Mouse (Mus musculus): ENCODE results near the gene Gm8113.
"Not testable (repeated sequence)": the region's sequence is repeated elsewhere in the genome, so short reads cannot be mapped to it uniquely, and the experiment has no call there.

The Gm8113 gene

DNA sequence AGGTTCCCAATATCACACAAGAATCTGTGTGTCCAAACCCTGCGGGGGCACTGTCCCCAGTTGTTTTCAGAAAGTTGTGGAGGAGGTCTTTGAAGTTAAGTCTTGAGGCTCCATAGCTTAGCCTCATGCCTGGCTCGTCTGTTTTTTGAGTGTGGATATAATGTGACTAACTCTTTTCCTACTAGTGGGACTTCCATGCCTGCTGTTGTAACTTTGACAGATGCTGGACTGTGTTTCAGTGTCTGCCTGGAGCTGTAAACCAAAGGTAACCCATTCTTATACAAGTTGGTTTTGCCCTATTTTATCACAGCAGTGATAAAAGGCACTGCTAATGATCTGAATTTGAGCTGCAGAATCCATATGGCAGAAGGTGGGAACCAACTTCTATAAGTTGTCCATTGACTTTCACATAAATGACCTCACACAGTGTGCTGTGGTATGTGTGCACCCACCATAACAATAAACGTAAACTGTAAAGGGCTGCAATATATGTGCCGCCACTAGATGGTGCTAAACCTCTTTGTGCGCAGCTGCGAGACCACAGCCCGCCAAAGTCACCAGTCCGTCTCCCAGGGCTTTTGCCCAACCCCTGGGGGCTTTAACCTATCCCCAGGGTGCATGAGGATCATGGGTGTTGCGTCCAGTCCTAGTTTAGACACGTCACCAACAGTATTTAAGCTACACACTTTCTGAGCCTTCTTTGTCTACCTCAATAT lies at the start of gene Gm8113:
Gene Gm8113, plus strand, starts transcription at position 703 of the 716 bp plus-strand sequence.
- in situ Hi-C loops (cut with MboI, MseI) = loop anchor here (5.0 kb wide), 1 partner anchor 53 kb away; no protein-coding TSS in a partner anchor

DNA sequence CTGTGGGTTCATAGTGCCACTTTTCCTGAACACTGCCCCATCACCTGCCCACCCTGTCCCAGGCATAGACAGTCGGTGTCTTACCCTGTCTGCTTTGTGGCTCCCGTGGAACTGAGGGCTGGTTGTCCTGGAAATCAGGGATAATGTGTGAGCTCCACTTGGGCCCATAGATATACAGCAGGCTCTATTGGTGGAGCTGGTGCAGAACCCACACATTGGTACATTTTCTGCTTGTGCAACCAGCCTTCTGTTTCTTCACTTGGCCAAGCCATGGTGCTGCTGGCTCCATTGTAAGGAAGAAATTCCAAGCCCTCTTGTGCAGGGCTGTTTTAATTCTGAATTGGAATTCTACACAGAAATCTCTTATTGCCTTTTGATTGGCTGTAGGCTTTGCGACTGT lies 49.8 kb upstream of the Gm8113 start, which contains the start of gene Ear1:
Gene Ear1, minus strand, starts transcription at position 101 of the 400 bp plus-strand sequence.
- in situ Hi-C loops (cut with MboI, MseI) = not testable (repeated sequence)

DNA sequence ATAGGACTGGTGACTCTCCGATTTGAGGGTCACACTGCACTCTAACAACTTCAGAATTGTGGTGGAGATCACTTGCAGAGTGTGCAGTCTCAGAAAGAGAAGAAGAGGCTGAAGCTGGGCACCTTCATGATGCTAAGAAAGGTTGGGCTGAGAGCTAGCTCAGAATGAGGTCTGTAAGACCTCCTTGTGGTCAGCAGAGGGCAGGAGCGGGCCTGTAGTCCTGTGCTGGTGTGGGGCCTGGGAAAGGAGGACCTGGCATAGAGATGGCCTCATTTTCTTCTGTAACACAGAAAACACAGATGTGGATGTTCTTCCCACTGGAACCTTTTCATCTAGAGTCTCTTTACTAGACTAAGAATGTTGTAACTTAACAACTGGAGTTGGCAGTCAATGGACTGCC lies 47.4 kb upstream of the Gm8113 start:
- in situ Hi-C loops (cut with MboI, MseI) = not testable (repeated sequence)

DNA sequence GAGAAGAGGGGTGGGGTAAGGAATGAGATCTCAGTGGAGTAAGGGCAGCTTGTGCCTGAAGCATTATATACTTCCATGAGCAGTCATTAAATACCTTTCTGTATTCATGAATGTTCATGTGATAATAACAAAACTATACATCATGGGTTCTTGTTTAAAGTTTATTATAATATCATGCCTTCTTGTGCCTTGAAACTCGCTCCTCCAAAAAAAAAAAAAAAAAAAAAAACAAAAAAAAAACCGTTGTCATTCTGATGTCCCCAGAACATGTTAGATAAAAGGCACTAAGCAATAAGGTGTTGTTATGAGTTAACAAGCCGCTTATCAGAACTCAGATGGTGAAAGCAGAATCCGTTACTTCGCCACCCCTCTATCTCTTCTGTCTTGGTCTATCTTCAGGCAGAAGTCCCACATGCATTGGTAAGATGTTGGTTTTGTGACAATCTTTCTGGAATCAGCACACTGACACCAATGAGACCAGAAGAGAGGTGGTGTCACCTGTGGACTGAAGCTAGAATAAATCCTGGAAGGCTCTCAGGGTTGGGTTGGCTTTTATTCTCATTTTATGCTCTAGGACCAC lies 45.1 kb upstream of the Gm8113 start:
- in situ Hi-C loops (cut with MboI, MseI) = not testable (repeated sequence)

DNA sequence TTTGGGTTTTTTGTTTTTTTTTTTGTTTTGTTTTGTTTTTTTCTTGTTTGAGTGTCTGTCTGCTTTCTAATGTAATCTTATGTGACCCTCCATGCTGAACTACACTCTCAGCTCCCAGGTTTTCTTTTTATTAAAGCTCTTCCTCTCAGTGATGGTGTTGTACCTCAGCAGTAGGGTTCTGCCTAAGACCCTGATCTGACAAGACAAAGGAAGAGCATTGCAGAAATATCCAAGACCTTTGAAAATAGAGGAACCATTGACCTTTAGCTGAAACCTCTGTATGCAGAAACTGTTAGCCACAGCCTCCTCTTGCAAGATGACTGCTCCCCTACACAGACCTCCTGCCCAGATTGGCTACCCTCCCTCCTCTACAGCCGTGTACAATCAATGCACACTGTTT lies 39.0 kb upstream of the Gm8113 start:
- in situ Hi-C loops (cut with MboI, MseI) = loop anchor here (5.0 kb wide), 2 partner anchors 54 to 206 kb away; no protein-coding TSS in a partner anchor

DNA sequence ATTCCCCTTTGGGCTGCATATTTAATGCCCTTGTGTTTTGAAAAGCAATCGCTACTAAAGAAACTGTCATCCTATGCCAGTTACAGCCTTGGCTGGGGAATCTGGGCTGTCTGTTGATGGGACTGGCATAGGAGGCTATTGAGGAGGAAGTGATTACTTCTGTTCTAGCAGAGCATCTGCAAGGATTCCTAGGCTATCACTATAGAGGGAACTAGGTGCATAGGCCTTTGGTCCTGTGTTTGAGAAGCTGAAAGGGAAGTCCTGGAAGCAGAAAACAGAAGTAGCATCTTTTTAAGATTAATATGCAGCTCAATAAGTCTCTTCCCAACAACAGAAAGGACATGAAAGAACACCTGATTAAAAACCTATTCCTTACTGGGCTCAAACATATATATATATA lies 33.9 kb upstream of the Gm8113 start:
- in situ Hi-C loops (cut with MboI, MseI) = not testable (repeated sequence)

DNA sequence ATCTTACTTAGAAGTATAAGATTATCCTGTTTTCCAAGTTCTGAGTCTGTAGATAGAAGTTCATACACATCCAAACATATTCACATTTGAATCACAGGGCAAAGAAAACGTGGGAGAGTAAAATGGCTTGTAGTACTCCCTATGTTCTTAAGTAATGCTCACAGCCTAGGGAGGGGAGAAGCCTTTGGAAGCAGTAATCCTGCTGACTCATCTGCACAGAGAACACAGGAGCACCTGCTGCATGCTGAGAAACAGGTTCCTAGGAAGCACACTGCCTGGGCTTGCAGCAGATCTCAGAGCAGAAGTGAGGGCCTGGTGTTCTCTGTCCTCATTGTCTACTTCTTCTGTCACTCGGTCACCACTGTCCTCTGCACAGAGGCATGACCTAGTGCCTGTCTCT lies 29.8 kb upstream of the Gm8113 start:
- in situ Hi-C loops (cut with MboI, MseI) = not testable (repeated sequence)

DNA sequence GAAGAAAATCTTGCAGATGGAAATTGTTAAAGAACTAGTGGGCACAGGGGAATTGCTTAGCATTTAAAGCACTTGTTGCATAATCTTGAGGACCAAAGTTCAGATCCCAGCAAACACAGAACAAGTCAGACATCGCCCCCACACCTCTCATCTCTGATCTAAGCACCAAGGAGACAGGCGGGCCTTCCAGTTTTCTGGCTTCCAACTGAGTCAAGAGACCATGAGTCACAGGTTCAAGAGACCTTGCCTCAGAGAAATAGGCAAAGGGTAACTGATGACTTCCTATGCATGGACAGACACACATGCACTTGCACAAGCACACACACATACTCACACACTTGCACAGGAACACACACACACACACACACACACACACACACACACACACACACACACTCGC lies 26.6 kb upstream of the Gm8113 start:
- in situ Hi-C loops (cut with MboI, MseI) = not testable (repeated sequence)

DNA sequence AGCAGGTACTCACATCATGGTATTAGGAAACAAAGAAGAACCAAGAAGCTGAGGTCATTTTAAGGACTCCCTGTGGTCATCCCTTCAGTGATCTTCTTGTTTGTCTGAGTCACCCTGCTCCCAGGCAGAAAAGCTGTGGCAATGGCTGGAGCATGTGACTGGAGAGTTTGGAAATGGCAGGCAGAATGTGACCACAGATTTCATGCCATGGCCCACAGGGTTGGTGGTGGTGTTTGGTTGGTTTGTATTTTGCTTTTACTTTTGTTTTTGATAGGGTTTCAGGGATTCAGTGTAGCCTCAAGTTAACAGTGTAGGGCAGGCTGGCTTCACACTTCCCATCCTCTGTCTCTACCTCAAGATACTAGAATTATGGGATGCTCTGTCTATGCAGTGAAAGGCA lies 7.0 kb upstream of the Gm8113 start:
- in situ Hi-C loops (cut with MboI, MseI) = not testable (repeated sequence)

DNA sequence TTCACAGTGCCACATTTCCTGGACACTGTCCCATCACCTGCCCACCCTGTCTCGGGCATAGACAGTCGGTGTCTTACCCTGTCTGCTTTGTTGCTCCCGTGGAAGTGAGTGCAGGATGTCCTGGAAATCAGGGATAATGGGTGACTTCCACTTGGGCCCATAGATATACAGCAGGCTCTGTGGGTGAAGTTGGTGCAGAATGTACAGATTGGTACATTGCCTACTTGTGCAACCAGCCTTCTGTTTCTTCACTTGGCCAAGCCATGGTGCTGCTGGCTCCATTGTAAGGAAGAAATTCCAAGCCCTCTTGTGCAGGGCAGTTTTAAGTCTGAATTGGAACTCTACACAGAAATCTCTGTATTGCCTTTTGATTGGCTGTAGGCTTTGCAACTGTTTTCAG lies 1.7 kb upstream of the Gm8113 start, which contains the start of gene Ear10:
Gene Ear10, minus strand, starts transcription at position 101 of the 400 bp plus-strand sequence.
- in situ Hi-C loops (cut with MboI, MseI) = loop anchor here (5.0 kb wide), 1 partner anchor 51 kb away; no protein-coding TSS in a partner anchor

DNA sequence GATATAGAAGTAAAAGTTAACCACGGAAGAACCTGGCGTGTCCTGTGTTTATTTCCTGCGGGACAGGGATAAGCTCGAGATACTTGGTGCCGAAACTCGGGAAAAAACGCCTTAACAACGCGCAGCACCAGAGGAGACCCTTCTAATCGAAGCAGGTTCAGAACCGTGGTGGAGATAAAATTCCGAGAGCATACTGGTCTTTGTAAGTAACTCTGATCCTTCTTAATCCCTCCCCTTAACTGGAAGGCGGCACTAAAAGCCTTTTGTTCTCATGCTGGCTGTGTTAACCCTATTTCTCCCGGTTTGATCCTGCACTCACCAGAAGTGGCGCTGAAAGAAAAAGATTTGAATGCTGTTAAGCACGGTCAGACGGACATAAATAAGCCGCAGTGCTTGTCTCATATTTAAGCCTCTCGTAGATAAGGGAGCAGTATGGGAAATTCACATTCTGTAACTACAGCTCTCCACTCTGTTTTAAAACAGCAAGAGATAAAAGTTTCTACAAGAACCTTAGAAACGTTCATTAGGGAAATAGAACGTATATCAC lies 287 bp downstream of the Gm8113 start:
- in situ Hi-C loops (cut with MboI, MseI) = not testable (repeated sequence)

DNA sequence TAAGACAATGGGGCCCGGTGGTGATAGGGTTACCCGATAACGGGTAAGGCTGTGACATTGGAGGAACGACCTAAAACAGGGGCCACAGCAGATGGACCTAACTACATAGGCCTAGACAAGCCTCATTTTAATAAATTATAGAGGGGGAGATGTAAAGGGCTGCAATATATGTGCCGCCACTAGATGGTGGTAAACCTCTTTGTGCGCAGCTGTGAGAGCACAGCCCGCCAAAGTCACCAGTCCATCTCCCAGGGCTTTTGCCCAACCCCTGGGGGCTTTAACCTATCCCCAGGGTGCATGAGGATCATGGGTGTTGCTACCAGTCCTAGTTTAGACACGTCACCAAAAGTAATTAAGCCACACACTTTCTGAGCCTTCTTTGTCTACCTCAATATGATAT lies 7.8 kb downstream of the Gm8113 start:
- in situ Hi-C loops (cut with MboI, MseI) = loop anchor here (5.0 kb wide), 1 partner anchor 44 kb away; no protein-coding TSS in a partner anchor

DNA sequence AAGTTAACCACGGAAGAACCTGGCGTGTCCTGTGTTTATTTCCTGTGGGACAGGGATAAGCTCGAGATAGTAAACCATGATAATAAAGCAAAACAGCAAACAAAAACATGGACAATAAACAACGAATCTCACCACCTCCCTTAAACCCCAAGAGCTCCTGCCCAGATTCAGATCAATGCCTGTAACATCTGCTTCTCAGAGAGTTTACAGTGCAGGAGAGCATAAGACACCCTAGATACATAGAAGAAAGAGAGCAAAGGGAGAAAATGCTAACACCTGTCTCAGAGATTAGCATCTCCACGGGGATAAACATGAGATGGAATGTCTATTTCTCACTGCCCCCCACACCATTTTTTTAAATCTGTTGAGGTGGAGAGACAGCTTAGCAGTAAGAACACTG lies 8.2 kb downstream of the Gm8113 start:
- in situ Hi-C loops (cut with MboI, MseI) = loop anchor here (5.0 kb wide), 1 partner anchor 44 kb away; no protein-coding TSS in a partner anchor

DNA sequence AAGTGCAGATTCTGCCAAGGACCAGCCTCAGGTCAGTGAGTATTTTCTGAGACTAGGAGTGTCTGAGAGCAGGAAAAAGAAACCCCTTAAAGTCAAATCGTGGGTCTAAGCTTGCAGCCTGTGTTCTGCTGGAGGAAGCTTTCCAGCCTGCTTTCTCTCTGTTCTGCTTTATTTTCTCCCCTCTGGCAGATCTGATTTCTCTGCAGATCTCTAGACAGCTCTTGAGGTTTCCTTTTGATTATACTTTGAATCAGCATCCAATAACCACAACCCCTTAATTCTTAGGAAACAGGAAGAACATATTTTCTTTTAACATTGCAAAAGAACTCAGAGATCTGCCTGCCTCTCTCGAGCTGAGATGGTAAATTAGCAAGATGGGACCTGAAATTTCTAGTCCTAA lies 28.2 kb downstream of the Gm8113 start:
- in situ Hi-C loops (cut with MboI, MseI) = not testable (repeated sequence)

DNA sequence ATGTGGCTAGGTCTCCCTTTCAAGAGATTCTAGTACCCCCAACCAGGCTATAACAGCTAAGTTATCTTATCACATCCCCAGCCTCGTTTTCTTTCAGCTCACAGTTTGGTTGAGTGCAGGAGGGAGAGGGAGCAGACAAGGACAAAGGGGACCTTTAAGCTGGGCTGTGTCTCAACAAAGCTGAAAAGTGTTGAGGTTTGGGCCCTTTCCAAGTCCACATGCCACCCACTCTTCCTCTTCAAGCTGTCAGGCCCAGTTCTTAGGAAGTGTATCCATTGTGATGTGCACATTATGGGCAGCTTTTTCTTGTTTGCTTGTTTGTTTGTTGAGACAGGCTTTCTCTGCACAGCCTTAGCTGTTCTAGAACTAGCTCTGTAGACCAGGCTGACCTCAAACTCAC lies 29.9 kb downstream of the Gm8113 start:
- in situ Hi-C loops (cut with MboI, MseI) = not testable (repeated sequence)

DNA sequence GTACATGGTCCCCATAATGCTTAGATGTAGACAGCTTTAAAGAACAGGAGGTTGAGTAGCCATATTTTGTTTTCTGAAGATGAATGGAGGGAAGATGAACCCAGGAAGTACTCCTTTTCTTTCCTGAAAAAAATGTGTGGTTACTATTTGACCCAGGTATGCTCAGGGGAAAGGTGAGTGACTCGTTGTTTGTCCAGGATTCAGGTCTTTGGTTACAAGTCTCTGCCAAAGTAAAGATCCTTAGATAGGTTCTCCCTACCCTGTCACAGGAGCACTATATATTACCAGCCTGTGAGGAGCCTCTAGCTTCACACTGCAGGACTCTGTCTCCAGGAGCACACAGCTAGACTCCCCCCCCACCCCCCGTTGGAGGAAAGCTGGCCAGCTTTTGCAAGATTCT lies 31.6 kb downstream of the Gm8113 start, which contains the start of gene Ang5:
Gene Ang5, plus strand, starts transcription at position 301 of the 400 bp plus-strand sequence.
- in situ Hi-C loops (cut with MboI, MseI) = not testable (repeated sequence)

All from regulatory T cell (primary cell).